Mouse (Mus musculus) G1E (cell line): ENCODE data around the gene Igfbp4. TPM values are rescaled to one million over a fixed set of nuclear protein-coding genes. Genes with fewer than 3 reads are reported as not detected.

Experiments used
- ATAC-seq: 2 replicates; pipeline ENCODE4 v1.8.0; 2016; ENCODE audit warnings: mild to moderate bottlenecking; ENCODE audit not compliant: insufficient number of reproducible peaks, poor library complexity, low FRiP score, severe bottlenecking; ENCODE audit errors: extremely low read depth
- DNase-seq: peaks from one replicate; pipeline ENCODE4 v3.0.0; 2012; ENCODE audit warnings: low spot score
- H3K27me3 ChIP-seq: 2 replicates; pipeline ENCODE4 v1.6.1; 2012; ENCODE audit warnings: mild to moderate bottlenecking, low read length, inconsistent platforms; ENCODE audit not compliant: insufficient read depth
- H3K36me3 ChIP-seq: replicated peaks from 2 replicates; pipeline ENCODE3; 2012; ENCODE audit warnings: mild to moderate bottlenecking, inconsistent platforms
- H3K4me1 ChIP-seq: 2 replicates; pipeline ENCODE4 v1.6.1; 2012; ENCODE audit warnings: low read depth, low read length, inconsistent platforms, mixed read lengths; ENCODE audit not compliant: insufficient read depth
- H3K4me3 ChIP-seq: 2 replicates; pipeline ENCODE4 v1.5.1; 2012; ENCODE audit warnings: low read depth, mild to moderate bottlenecking, inconsistent platforms, low read length, moderate library complexity, mixed read lengths
- H3K9me3 ChIP-seq: replicated peaks from 2 replicates; pipeline ENCODE4 v1.6.1; 2012; ENCODE audit warnings: inconsistent platforms
- CTCF ChIP-seq: IDR thresholded peaks from 2 replicates; pipeline ENCODE4 v1.5.1; 2012; ENCODE audit warnings: low read depth, low read length, inconsistent platforms, mixed read lengths
- GATA1 ChIP-seq: IDR thresholded peaks from 2 replicates; pipeline ENCODE4 v1.6.1; 2012; ENCODE audit warnings: borderline replicate concordance, low read length, inconsistent platforms, mixed read lengths
- GATA2 ChIP-seq: IDR thresholded peaks from 2 replicates; pipeline ENCODE4 v1.6.1; 2012; ENCODE audit warnings: low read depth, low read length, inconsistent platforms, borderline replicate concordance
- POLR2AphosphoS5 ChIP-seq: IDR thresholded peaks from 2 replicates; pipeline ENCODE4 v1.6.1; 2012; ENCODE audit warnings: low read depth, low read length, inconsistent platforms; ENCODE audit not compliant: insufficient replicate concordance
- TAL1 ChIP-seq: conservative IDR thresholded peaks from 2 replicates; pipeline ENCODE4 v1.6.1; 2012; ENCODE audit warnings: low read depth, low read length, inconsistent platforms, mixed read lengths
- polyA plus RNA-seq: library from polyadenylated mRNA; stranded (reverse); fragments of >175 nt; gene quantifications from 2 replicates; pipeline ENCODE4 v1.2.3, GENCODE M21; 2012
- total RNA-seq, 2 experiments: library from RNA; stranded (forward) in 1 of 2; stranded (reverse) in 1 of 2; fragments of 200-1000 nt in 1 of 2; fragments of >200 nt in 1 of 2; fragmentation: Nextera tagmentation in 1 of 2; gene quantifications; 2 replicates each; pipeline ENCODE4 v1.2.3; 2014 to 2017

Gene Igfbp4
- total and polyA plus RNA-seq, 3 experiments, result 0.98 to 2.2 TPM; not detected in 1

DNA sequence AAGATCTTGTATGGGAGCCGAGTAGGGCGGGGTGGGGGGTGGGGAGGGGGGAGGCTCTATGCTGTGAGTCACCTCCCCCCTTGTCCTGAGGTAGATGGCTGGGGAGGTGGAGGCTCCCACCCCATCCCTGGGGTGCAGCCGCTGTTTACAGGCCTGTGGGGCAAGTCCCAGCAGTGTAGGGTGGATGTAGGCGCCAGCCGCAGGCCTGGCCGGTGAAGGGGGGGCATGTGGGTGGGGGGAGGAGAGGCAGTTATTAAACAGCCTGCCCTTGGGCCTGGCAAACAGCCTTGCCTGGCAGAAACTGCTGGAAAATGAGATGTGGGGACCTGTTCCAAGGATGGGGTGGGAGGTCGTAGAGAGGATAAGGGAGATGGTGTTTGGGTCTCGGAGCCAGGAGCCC is 41.1 kb downstream of the Igfbp4 start:
- no peak for ATAC-seq
- no peak overlapping the region for H3K4me3 ChIP-seq
- no peak for TF ChIP-seq CTCF
- TF ChIP-seq TAL1, result no peak
- TF ChIP-seq GATA1, result no peak
- no peak for TF ChIP-seq POLR2AphosphoS5
- TF ChIP-seq GATA2, result no peak
- peaks cover 16% of the 10 kb centered on the region for H3K4me1 ChIP-seq
- H3K9me3 ChIP-seq, result no peaks in the 10 kb centered on the region
- H3K27me3 ChIP-seq, result peaks cover 68% of the 10 kb centered on the region
- no peak for DNase-seq
- no peaks in the 10 kb centered on the region for H3K36me3 ChIP-seq

- no peak for DNase-seq
- H3K27me3 ChIP-seq, result peaks cover 66% of the 10 kb centered on the region
Observed at GRCm38 (mm10) chr11:99083516-99083915, 42.5 kb downstream of the Igfbp4 start.

DNA sequence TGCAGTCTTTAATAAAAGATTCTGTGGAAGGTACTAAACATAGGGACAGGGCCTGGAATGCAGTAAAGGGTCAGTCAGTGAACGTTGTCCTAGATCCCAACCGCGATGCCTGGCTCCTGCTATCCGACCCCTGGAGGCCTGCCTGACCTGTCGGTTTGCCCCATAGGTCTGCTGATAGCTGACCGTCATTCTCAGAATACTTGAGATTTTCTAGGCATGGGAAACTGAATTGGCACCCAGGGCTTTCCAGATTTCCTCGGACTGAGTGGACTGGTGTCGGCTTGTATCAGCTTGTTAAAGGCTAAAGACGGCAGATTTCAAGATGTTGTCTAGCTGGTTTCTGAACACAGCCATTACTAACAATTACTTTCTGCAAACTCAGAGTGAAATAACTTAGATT is 43.3 kb downstream of the Igfbp4 start:
- ATAC-seq (no peak), DNase-seq (no peak)
- Histone ChIP-seq H3K27me3 (peaks cover 58% of the 10 kb centered on the region), H3K4me3 (no peak overlapping the region), H3K36me3 (no peaks in the 10 kb centered on the region), H3K9me3 (no peaks in the 10 kb centered on the region), H3K4me1 (peaks cover 38% of the 10 kb centered on the region)
- no peak for TF ChIP-seq CTCF
- no peak for TF ChIP-seq GATA1
- TF ChIP-seq POLR2AphosphoS5, result no peak
- no peak for TF ChIP-seq TAL1
- no peak for TF ChIP-seq GATA2

More at GRCm38 (mm10) chr11:99083516-99083915, 42.5 kb downstream of the Igfbp4 start:
- Histone ChIP-seq H3K4me1 (peaks cover 30% of the 10 kb centered on the region), H3K4me3 (no peak overlapping the region), H3K36me3 (no peaks in the 10 kb centered on the region), H3K9me3 (no peaks in the 10 kb centered on the region)
- TF ChIP-seq POLR2AphosphoS5, result no peak
- TF ChIP-seq CTCF, result no peak
- TF ChIP-seq TAL1, result no peak
- TF ChIP-seq GATA1, result no peak
- no peak for TF ChIP-seq GATA2
- no peak for ATAC-seq

- ATAC-seq, result no peak
- TF ChIP-seq TAL1 (no peak), POLR2AphosphoS5 (no peak), CTCF (no peak), GATA2 (no peak), GATA1 (no peak)
- Histone ChIP-seq H3K4me3 (no peak overlapping the region), H3K4me1 (peaks cover 49% of the 10 kb centered on the region), H3K9me3 (no peaks in the 10 kb centered on the region), H3K27me3 (peaks cover 39% of the 10 kb centered on the region), H3K36me3 (no peaks in the 10 kb centered on the region)
- DNase-seq, result no peak
Observed at GRCm38 (mm10) chr11:99088486-99088885, 47.4 kb downstream of the Igfbp4 start.

GRCm38 (mm10) chr11:99089077-99089601 is 48.1 kb downstream of the Igfbp4 start, which contains the start of gene Tns4:
Gene Tns4, minus strand, starts transcription at chr11:99089306.
- no peaks in the 10 kb centered on the region for H3K9me3 ChIP-seq
- H3K36me3 ChIP-seq, result no peaks in the 10 kb centered on the region
- TF ChIP-seq TAL1 (no peak), GATA2 (no peak), GATA1 (no peak), POLR2AphosphoS5 (no peak), CTCF (no peak)
- peaks cover 55% of the 10 kb centered on the region for H3K4me1 ChIP-seq
- no peak within 1 kb of the TSS for H3K4me3 ChIP-seq
- H3K27me3 ChIP-seq, result peaks cover 37% of the 10 kb centered on the region
- no peak for ATAC-seq
- DNase-seq, result no peak

DNA sequence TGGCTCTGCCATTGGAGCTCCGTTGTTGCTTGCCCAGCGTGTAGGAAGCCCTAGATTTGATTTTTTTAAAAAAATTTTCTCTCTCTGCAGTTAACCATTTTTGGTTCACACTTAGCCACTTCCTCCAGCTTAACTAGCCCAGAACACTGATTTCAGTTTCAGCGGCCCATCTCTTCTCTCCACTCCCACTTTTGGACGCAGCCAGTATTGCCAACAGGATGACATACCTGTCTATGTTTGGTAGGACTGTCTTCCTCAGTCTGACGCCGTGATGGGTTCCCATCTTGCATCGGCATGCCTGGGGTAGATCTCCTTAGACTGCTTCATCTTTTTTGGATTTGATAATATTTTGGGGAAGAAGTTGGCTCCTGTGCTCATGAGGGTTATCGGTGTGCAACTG is 49.3 kb downstream of the Igfbp4 start:
- H3K27me3 ChIP-seq, result peaks cover 36% of the 10 kb centered on the region
- H3K4me3 ChIP-seq, result no peak overlapping the region
- ATAC-seq (no peak), DNase-seq (no peak)
- H3K9me3 ChIP-seq, result peaks cover 7% of the 10 kb centered on the region; the same call in 1 of the 2 replicates
- H3K36me3 ChIP-seq, result no peaks in the 10 kb centered on the region
- H3K4me1 ChIP-seq, result peaks cover 59% of the 10 kb centered on the region
- TF ChIP-seq TAL1, result no peak
- no peak for TF ChIP-seq GATA1
- no peak for TF ChIP-seq GATA2
- TF ChIP-seq POLR2AphosphoS5, result no peak
- no peak for TF ChIP-seq CTCF
